Mouse (Mus musculus) embryonic facial prominence, embryonic 15.5 days (tissue): ENCODE data around the gene Slc9a9. TPM values are rescaled to one million over a fixed set of nuclear protein-coding genes. Genes with fewer than 3 reads are reported as not detected.

ENCODE experiments used
- ATAC-seq: fragments of 200-750 bp; cut with Nextera tagmentation; 2 replicates; pipeline ENCODE4 v1.8.0; 2017; ENCODE audit warnings: low read depth, moderate TSS enrichment; ENCODE audit not compliant: insufficient number of reproducible peaks, low FRiP score, low TSS enrichment
- H3K27ac ChIP-seq: fragments of 300-500 bp; sonication (generic); replicated peaks from 2 replicates; pipeline ENCODE4 v1.5.1; 2015; ENCODE audit warnings: mild to moderate bottlenecking, inconsistent platforms
- H3K27me3 ChIP-seq: fragments of 300-500 bp; sonication (generic); 2 replicates; pipeline ENCODE4 v1.6.1; 2015; ENCODE audit warnings: inconsistent platforms
- H3K36me3 ChIP-seq: fragments of 300-500 bp; sonication (generic); 2 replicates; pipeline ENCODE4 v1.6.1; 2015; ENCODE audit warnings: mild to moderate bottlenecking, inconsistent platforms
- H3K4me1 ChIP-seq: fragments of 300-500 bp; sonication (generic); 2 replicates; pipeline ENCODE4 v1.6.1; 2015; ENCODE audit warnings: inconsistent platforms
- H3K4me2 ChIP-seq: fragments of 300-500 bp; sonication (generic); replicated peaks from 2 replicates; pipeline ENCODE4 v1.6.1; 2015; ENCODE audit warnings: mild to moderate bottlenecking, inconsistent platforms
- H3K4me3 ChIP-seq: fragments of 300-500 bp; sonication (generic); replicated peaks from 2 replicates; pipeline ENCODE4 v1.5.1; 2015; ENCODE audit warnings: mild to moderate bottlenecking, inconsistent platforms
- H3K9ac ChIP-seq: fragments of 300-500 bp; sonication (generic); 2 replicates; pipeline ENCODE4 v1.6.1; 2015; ENCODE audit warnings: inconsistent platforms
- H3K9me3 ChIP-seq: fragments of 300-500 bp; sonication (generic); replicated peaks from 2 replicates; pipeline ENCODE4 v1.6.1; 2016; ENCODE audit warnings: inconsistent platforms
- WGBS: fragments of 180-500 bp; shearing (Covaris S2); methylation state at CpG from one replicate; pipeline ENCODE4 v1.1.7; 2015; 5-methylcytosine and 5-hydroxymethylcytosine counted together
- polyA plus RNA-seq: library from polyadenylated mRNA; unstranded; fragments of >200 nt; fragmentation: Nextera tagmentation; extraction: Ambion mirVana; gene quantifications from 2 replicates; pipeline ENCODE4 v1.2.1, GENCODE M21; 2015

The Slc9a9 gene
- polyA plus RNA-seq, 1 experiment from 2014 or later, result 7.4 TPM

- H3K9ac ChIP-seq, result no peak overlapping the region
- no peaks in the 10 kb centered on the region for H3K36me3 ChIP-seq
- no peak overlapping the region for H3K27ac ChIP-seq
- no peaks in the 10 kb centered on the region for H3K9me3 ChIP-seq
- no peaks in the 10 kb centered on the region for H3K4me1 ChIP-seq
- no peak for ATAC-seq
- H3K27me3 ChIP-seq, result no peaks in the 10 kb centered on the region
- no peak overlapping the region for H3K4me2 ChIP-seq
- 82% methylated on average over 5 of the region's 5 CpGs for WGBS
- no peak overlapping the region for H3K4me3 ChIP-seq
These were observed 551.6 kb downstream of the Slc9a9 start for GRCm38 (mm10) chr9:95221310-95221709.

- ATAC-seq, result no peak
- Histone ChIP-seq H3K9me3 (no peaks in the 10 kb centered on the region), H3K4me1 (no peaks in the 10 kb centered on the region), H3K36me3 (no peaks in the 10 kb centered on the region), H3K9ac (no peak overlapping the region), H3K4me2 (no peak overlapping the region), H3K27me3 (no peaks in the 10 kb centered on the region), H3K27ac (no peak overlapping the region), H3K4me3 (no peak overlapping the region)
- 72% methylated on average over 4 of the region's 4 CpGs for WGBS
These were observed 557.3 kb downstream of the Slc9a9 start for GRCm38 (mm10) chr9:95226986-95227385.

GRCm38 (mm10) chr9:95228123-95228522, 558.4 kb downstream of the Slc9a9 start:
- H3K4me2 ChIP-seq, result no peak overlapping the region
- no peak for ATAC-seq
- H3K36me3 ChIP-seq, result no peaks in the 10 kb centered on the region
- no peaks in the 10 kb centered on the region for H3K27me3 ChIP-seq
- no peak overlapping the region for H3K27ac ChIP-seq
- no peak overlapping the region for H3K4me3 ChIP-seq
- no peaks in the 10 kb centered on the region for H3K9me3 ChIP-seq
- no peaks in the 10 kb centered on the region for H3K4me1 ChIP-seq
- 96% methylated on average over 1 of the region's 1 CpGs for WGBS
- no peak overlapping the region for H3K9ac ChIP-seq

- Histone ChIP-seq H3K27me3 (no peaks in the 10 kb centered on the region), H3K36me3 (no peaks in the 10 kb centered on the region), H3K9me3 (no peaks in the 10 kb centered on the region), H3K27ac (no peak overlapping the region), H3K4me3 (no peak overlapping the region), H3K4me1 (no peaks in the 10 kb centered on the region), H3K9ac (no peak overlapping the region), H3K4me2 (no peak overlapping the region)
- no peak for ATAC-seq
- 75% methylated on average over 2 of the region's 2 CpGs for WGBS
These were observed 559.4 kb downstream of the Slc9a9 start for GRCm38 (mm10) chr9:95229147-95229546.

GRCm38 (mm10) chr9:95239900-95240299, 570.2 kb downstream of the Slc9a9 start:
- H3K27me3 ChIP-seq, result no peaks in the 10 kb centered on the region
- H3K4me3 ChIP-seq, result no peak overlapping the region
- H3K4me1 ChIP-seq, result no peaks in the 10 kb centered on the region
- ATAC-seq, result no peak
- no peaks in the 10 kb centered on the region for H3K9me3 ChIP-seq
- H3K4me2 ChIP-seq, result no peak overlapping the region
- no peak overlapping the region for H3K9ac ChIP-seq
- H3K36me3 ChIP-seq, result no peaks in the 10 kb centered on the region
- H3K27ac ChIP-seq, result no peak overlapping the region

- no peak overlapping the region for H3K4me2 ChIP-seq
- no peak for ATAC-seq
- H3K4me1 ChIP-seq, result no peaks in the 10 kb centered on the region
- no peak overlapping the region for H3K27ac ChIP-seq
- no peak overlapping the region for H3K9ac ChIP-seq
- H3K4me3 ChIP-seq, result no peak overlapping the region
- no peaks in the 10 kb centered on the region for H3K36me3 ChIP-seq
- WGBS, result 90% methylated on average over 2 of the region's 2 CpGs
- H3K9me3 ChIP-seq, result no peaks in the 10 kb centered on the region
- H3K27me3 ChIP-seq, result no peaks in the 10 kb centered on the region
These were observed 573.0 kb downstream of the Slc9a9 start for GRCm38 (mm10) chr9:95242628-95243195.

- no peak overlapping the region for H3K4me3 ChIP-seq
- no peaks in the 10 kb centered on the region for H3K9me3 ChIP-seq
- no peak overlapping the region for H3K9ac ChIP-seq
- WGBS, result 85% methylated on average over 4 of the region's 4 CpGs
- no peak for ATAC-seq
- no peaks in the 10 kb centered on the region for H3K4me1 ChIP-seq
- no peak overlapping the region for H3K27ac ChIP-seq
- no peaks in the 10 kb centered on the region for H3K36me3 ChIP-seq
- H3K4me2 ChIP-seq, result no peak overlapping the region
- H3K27me3 ChIP-seq, result no peaks in the 10 kb centered on the region
These were observed 584.5 kb downstream of the Slc9a9 start for GRCm38 (mm10) chr9:95254162-95254561.

- Histone ChIP-seq H3K9me3 (no peaks in the 10 kb centered on the region), H3K27ac (no peak overlapping the region), H3K4me3 (no peak overlapping the region), H3K36me3 (no peaks in the 10 kb centered on the region), H3K4me1 (no peaks in the 10 kb centered on the region), H3K9ac (no peak overlapping the region), H3K27me3 (no peaks in the 10 kb centered on the region), H3K4me2 (no peak overlapping the region)
- ATAC-seq, result no peak
- 83% methylated on average over 6 of the region's 6 CpGs for WGBS
These were observed 586.1 kb downstream of the Slc9a9 start for GRCm38 (mm10) chr9:95255844-95256243.

GRCm38 (mm10) chr9:95256680-95257316, 587.1 kb downstream of the Slc9a9 start:
- H3K36me3 ChIP-seq, result no peaks in the 10 kb centered on the region
- H3K9me3 ChIP-seq, result no peaks in the 10 kb centered on the region
- H3K27ac ChIP-seq, result no peak overlapping the region
- H3K4me2 ChIP-seq, result no peak overlapping the region
- H3K4me1 ChIP-seq, result no peaks in the 10 kb centered on the region
- no peak for ATAC-seq
- no peak overlapping the region for H3K4me3 ChIP-seq
- H3K9ac ChIP-seq, result no peak overlapping the region
- WGBS, result 85% methylated on average over 21 of the region's 21 CpGs
- no peaks in the 10 kb centered on the region for H3K27me3 ChIP-seq

GRCm38 (mm10) chr9:95262851-95263250, 593.1 kb downstream of the Slc9a9 start:
- ATAC-seq, result no peak

GRCm38 (mm10) chr9:95263867-95264509, 594.3 kb downstream of the Slc9a9 start:
- Histone ChIP-seq H3K9me3 (no peaks in the 10 kb centered on the region), H3K36me3 (no peaks in the 10 kb centered on the region), H3K4me3 (no peak overlapping the region), H3K27me3 (no peaks in the 10 kb centered on the region), H3K4me1 (peaks cover 11% of the 10 kb centered on the region), H3K4me2 (no peak overlapping the region), H3K27ac (no peak overlapping the region), H3K9ac (no peak overlapping the region)
- no peak for ATAC-seq
- WGBS, result 48% methylated on average over 9 of the region's 9 CpGs

More at GRCm38 (mm10) chr9:95262851-95263250, 593.1 kb downstream of the Slc9a9 start:
- Histone ChIP-seq H3K9ac (no peak overlapping the region), H3K4me2 (no peak overlapping the region), H3K4me1 (peaks cover 11% of the 10 kb centered on the region), H3K9me3 (no peaks in the 10 kb centered on the region), H3K27me3 (no peaks in the 10 kb centered on the region), H3K36me3 (no peaks in the 10 kb centered on the region), H3K4me3 (no peak overlapping the region), H3K27ac (no peak overlapping the region)
- 55% methylated on average over 3 of the region's 3 CpGs for WGBS

GRCm38 (mm10) chr9:95266179-95266578, 596.5 kb downstream of the Slc9a9 start:
- Histone ChIP-seq H3K9ac (no peak overlapping the region), H3K36me3 (no peaks in the 10 kb centered on the region), H3K4me2 (no peak overlapping the region), H3K27ac (no peak overlapping the region), H3K4me1 (peaks cover 11% of the 10 kb centered on the region), H3K4me3 (no peak overlapping the region), H3K9me3 (no peaks in the 10 kb centered on the region), H3K27me3 (no peaks in the 10 kb centered on the region)
- ATAC-seq, result no peak
- WGBS, result 25% methylated on average over 2 of the region's 2 CpGs
